Mouse (Mus musculus): ENCODE measurements around the gene Cep44. TPM values are rescaled to one million over a fixed set of nuclear protein-coding genes. Genes with fewer than 3 reads are reported as not detected.

Gene Cep44
- total RNA-seq, 2 experiments from 2014 or later = 19.8 to 24.6 TPM

DNA sequence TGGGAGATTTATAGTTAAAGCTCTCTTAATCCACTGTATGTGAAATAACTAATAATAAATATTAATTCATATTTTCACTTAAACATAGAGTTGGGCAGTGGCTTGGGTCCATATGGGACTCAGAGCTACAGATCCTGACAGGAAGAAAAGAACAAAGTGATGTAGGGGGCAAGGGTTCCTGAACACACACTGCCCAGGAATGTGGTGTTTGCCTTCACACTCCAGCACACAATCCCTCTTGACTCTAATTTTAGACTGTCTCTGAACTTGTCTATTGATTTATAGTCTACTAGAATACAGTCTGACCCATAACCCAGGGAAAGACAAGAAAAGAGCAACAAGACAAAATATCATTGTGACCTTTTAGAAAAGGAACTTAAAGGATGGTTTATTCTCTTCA lies 48.9 kb downstream of the Cep44 start:
- DNase-seq (ENCODE audit: low spot score in 2 of 2) = no peak
- intact Hi-C loops (cut with DNase I) = no loop called here

DNA sequence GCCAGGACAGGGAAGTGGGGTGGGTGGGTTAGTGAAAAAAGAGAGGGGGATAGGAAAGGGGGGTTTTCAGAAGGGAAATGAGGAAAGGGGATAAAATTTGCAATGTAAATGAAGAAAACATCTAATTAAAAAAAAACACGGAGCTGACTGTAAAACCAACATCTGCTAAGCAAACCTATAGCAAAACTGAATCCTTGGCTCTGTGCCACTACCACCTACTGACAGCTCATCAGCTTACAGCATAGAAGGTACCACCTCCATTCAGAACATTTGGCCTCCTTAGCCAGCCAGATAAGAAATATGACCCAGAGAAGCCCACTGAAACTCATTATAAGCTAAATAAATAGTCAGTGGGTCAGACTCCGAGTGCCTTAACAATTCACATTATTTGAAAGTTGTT lies 61.4 kb downstream of the Cep44 start:
- intact Hi-C loops (cut with DNase I) = loop anchor here (10.0 kb wide), 1 partner anchor 1085 kb away; no protein-coding TSS in a partner anchor
- DNase-seq (ENCODE audit: low spot score in 2 of 2) = peak in 1 of 2 experiments; percentile 24

DNA sequence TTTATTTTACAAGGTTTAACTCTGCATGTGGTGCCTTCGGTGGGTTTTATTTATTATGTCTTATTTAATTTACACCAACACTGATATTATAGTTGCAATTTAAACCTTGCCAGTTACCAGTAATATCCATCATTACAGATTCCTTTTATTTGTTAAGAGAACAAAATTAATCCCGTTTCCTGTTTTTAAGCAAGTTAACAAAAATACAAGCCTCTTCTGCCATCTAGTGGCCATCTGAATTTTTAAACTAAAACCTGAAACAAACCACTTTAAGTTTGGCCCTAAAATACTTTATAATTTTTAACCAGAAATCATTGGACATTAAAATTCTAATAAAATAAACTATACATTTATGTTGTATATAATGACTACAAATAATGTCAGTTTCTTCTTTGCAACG lies 64.8 kb downstream of the Cep44 start:
- intact Hi-C loops (cut with DNase I) = loop anchor here (10.0 kb wide), 1 partner anchor 1081 kb away; no protein-coding TSS in a partner anchor
- peak in 1 of 2 experiments; percentile 9 for DNase-seq (ENCODE audit: low spot score in 2 of 2)

Small RNAs within 50 kb of the gene (microRNA-seq; reads per million reads assigned to microRNA genes)
- 0 reads per million in 2 experiments for gene Gm25992

Other genes with a start within 250 kb of the Cep44 start
- gene Fbxo8, start within 50 bp of the Cep44 start, total RNA-seq (2021) = 10 to 100 TPM; 32.1 to 35.9 TPM